Mouse (Mus musculus): ENCODE measurements around the gene Eva1c. TPM values are rescaled to one million over a fixed set of nuclear protein-coding genes. Genes with fewer than 3 reads are reported as not detected.

Eva1c gene
- total RNA-seq, 4 experiments from 2014 or later, result 1.9 to 3.8 (median 2.6) TPM

GRCm38 (mm10) chr16:90826041-90826440, 478 bp upstream of the Eva1c start:
- no peak for DNase-seq (ENCODE audit: low spot score in 2 of 2)

- no peak for DNase-seq (ENCODE audit: low spot score in 2 of 2)
Observed at GRCm38 (mm10) chr16:90827498-90827897, 979 bp downstream of the Eva1c start.

GRCm38 (mm10) chr16:90829136-90829535, 2.6 kb downstream of the Eva1c start:
- no peak for DNase-seq (ENCODE audit: low spot score in 2 of 2)

GRCm38 (mm10) chr16:90829894-90830685, 3.6 kb downstream of the Eva1c start:
- DNase-seq (ENCODE audit: low spot score in 2 of 2), result peak; percentile 67 to 68

GRCm38 (mm10) chr16:90830686-90831439, 4.3 kb downstream of the Eva1c start:
- DNase-seq (ENCODE audit: low spot score in 2 of 2), result peak; percentile 42 to 57

- DNase-seq (ENCODE audit: low spot score in 2 of 2), result no peak
Observed at GRCm38 (mm10) chr16:90831676-90832075, 5.2 kb downstream of the Eva1c start.

- DNase-seq (ENCODE audit: low spot score in 2 of 2), result no peak
Observed at GRCm38 (mm10) chr16:90832495-90832894, 6.0 kb downstream of the Eva1c start.

GRCm38 (mm10) chr16:90833041-90833791, 6.7 kb downstream of the Eva1c start:
- DNase-seq (ENCODE audit: low spot score in 2 of 2), result no peak

GRCm38 (mm10) chr16:90837431-90837830, 10.9 kb downstream of the Eva1c start:
- no peak for DNase-seq (ENCODE audit: low spot score in 2 of 2)

- DNase-seq (ENCODE audit: low spot score in 2 of 2), result no peak
Observed at GRCm38 (mm10) chr16:90842164-90842563, 15.6 kb downstream of the Eva1c start.

- no peak for DNase-seq (ENCODE audit: low spot score in 2 of 2)
Observed at GRCm38 (mm10) chr16:90845038-90845437, 18.5 kb downstream of the Eva1c start.

GRCm38 (mm10) chr16:90845591-90845990, 19.1 kb downstream of the Eva1c start:
- DNase-seq (ENCODE audit: low spot score in 2 of 2), result no peak

GRCm38 (mm10) chr16:90848697-90849096, 22.2 kb downstream of the Eva1c start:
- DNase-seq (ENCODE audit: low spot score in 2 of 2), result no peak

GRCm38 (mm10) chr16:90849262-90849661, 22.7 kb downstream of the Eva1c start:
- DNase-seq (ENCODE audit: low spot score in 2 of 2), result no peak

- DNase-seq (ENCODE audit: low spot score in 2 of 2), result no peak
Observed at GRCm38 (mm10) chr16:90850881-90851280, 24.4 kb downstream of the Eva1c start.

GRCm38 (mm10) chr16:90851621-90852334, 25.3 kb downstream of the Eva1c start:
- DNase-seq (ENCODE audit: low spot score in 2 of 2), result no peak

- DNase-seq (ENCODE audit: low spot score in 2 of 2), result no peak
Observed at GRCm38 (mm10) chr16:90856552-90857200, 30.2 kb downstream of the Eva1c start.

- no peak for DNase-seq (ENCODE audit: low spot score in 2 of 2)
Observed at GRCm38 (mm10) chr16:90858206-90858605, 31.7 kb downstream of the Eva1c start.

GRCm38 (mm10) chr16:90863036-90863435, 36.5 kb downstream of the Eva1c start:
- DNase-seq (ENCODE audit: low spot score in 2 of 2), result no peak

GRCm38 (mm10) chr16:90863468-90864046, 37.0 kb downstream of the Eva1c start:
- DNase-seq (ENCODE audit: low spot score in 2 of 2), result no peak

Data from layer of hippocampus, adult 8-10 months (tissue).